Mouse (Mus musculus): Measurements from ENCODE around the gene Pask.

DNA sequence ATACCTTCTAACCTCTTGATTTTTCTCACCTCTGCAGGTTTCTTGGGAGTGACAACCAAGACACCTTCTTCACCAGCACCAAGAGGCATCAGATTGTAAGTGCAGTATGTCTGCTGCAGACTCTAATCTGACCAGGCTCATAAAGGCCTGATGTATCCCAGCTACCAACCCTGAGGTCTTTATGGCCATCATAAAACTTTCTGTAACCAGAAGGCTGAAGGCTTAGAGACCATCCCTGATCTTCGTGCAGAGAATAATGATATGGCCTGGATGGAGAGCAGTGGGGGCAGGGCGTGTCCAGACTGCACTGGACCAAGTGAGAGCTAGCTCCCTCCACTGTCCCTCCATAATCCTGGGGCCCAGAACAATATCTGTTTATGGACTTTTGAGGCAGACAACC lies 43.9 kb upstream of the Pask start:
- TF ChIP-seq CTCF (IDR thresholded peaks at IDR 0.05; ENCODE audit: low read depth, low read length) (no peak), EP300 (IDR thresholded peaks at IDR 0.05; ENCODE audit: insufficient read depth, low read depth, low read length) (no peak), POLR2A (IDR thresholded peaks at IDR 0.05; ENCODE audit: insufficient read depth, low read length) (no peak)

Measured in ES-Bruce4 (cell line).